Mouse (Mus musculus) lung, postnatal 25 days (tissue): ENCODE measurements around the gene Glod4.

Experiments used
- DNase-seq: peaks from one replicate; pipeline ENCODE4 v3.0.0; 2022; ENCODE audit warnings: low spot score

Glod4 gene

GRCm38 (mm10) chr11:76081048-76081640 lies 162.4 kb downstream of the Glod4 start:
- DNase-seq, result no peak

GRCm38 (mm10) chr11:76080293-76080692 lies 163.2 kb downstream of the Glod4 start:
- DNase-seq, result peak; percentile 19

GRCm38 (mm10) chr11:76077341-76077740 lies 166.2 kb downstream of the Glod4 start:
- DNase-seq, result no peak

GRCm38 (mm10) chr11:76074296-76075093 lies 169.0 kb downstream of the Glod4 start:
- DNase-seq, result no peak
